Mouse (Mus musculus) testis, postnatal 14 days (tissue): ENCODE results near the gene Kcnq1.

ENCODE experiments used
- DNase-seq: peaks from one replicate; pipeline ENCODE4 v3.0.0; 2021; ENCODE audit warnings: low spot score

Gene Kcnq1

GRCm38 (mm10) chr7:143093847-143094246 is 12.3 kb upstream of the Kcnq1 start:
- no peak for DNase-seq

- peak; percentile 27 for DNase-seq
Measured at GRCm38 (mm10) chr7:143094592-143095553, 11.3 kb upstream of the Kcnq1 start, which contains the start of gene Trpm5. Gene Trpm5 (minus strand): TSS chr7:143094642.

GRCm38 (mm10) chr7:143095554-143095907 is 10.6 kb upstream of the Kcnq1 start:
- DNase-seq = no peak

GRCm38 (mm10) chr7:143100759-143101158 is 5.4 kb upstream of the Kcnq1 start:
- no peak for DNase-seq

- peak; percentile 31 for DNase-seq
Measured at GRCm38 (mm10) chr7:143105258-143105897, 784 bp upstream of the Kcnq1 start.

GRCm38 (mm10) chr7:143106672-143107465 is 707 bp downstream of the Kcnq1 start:
- DNase-seq = peak; percentile 35

GRCm38 (mm10) chr7:143108200-143108599 is 2.0 kb downstream of the Kcnq1 start:
- no peak for DNase-seq

GRCm38 (mm10) chr7:143108996-143109660 is 3.0 kb downstream of the Kcnq1 start:
- DNase-seq = no peak

GRCm38 (mm10) chr7:143109696-143110095 is 3.5 kb downstream of the Kcnq1 start:
- no peak for DNase-seq

- no peak for DNase-seq
Measured at GRCm38 (mm10) chr7:143110803-143111202, 4.6 kb downstream of the Kcnq1 start.

- DNase-seq = no peak
Measured at GRCm38 (mm10) chr7:143111719-143112118, 5.6 kb downstream of the Kcnq1 start.

GRCm38 (mm10) chr7:143112395-143112794 is 6.2 kb downstream of the Kcnq1 start:
- no peak for DNase-seq

- DNase-seq = no peak
Measured at GRCm38 (mm10) chr7:143114773-143115172, 8.6 kb downstream of the Kcnq1 start.

- DNase-seq = no peak
Measured at GRCm38 (mm10) chr7:143116521-143116920, 10.4 kb downstream of the Kcnq1 start.

- no peak for DNase-seq
Measured at GRCm38 (mm10) chr7:143119407-143119806, 13.2 kb downstream of the Kcnq1 start.

- no peak for DNase-seq
Measured at GRCm38 (mm10) chr7:143119826-143120225, 13.7 kb downstream of the Kcnq1 start.

- no peak for DNase-seq
Measured at GRCm38 (mm10) chr7:143122191-143122590, 16.0 kb downstream of the Kcnq1 start.

GRCm38 (mm10) chr7:143123876-143124669 is 17.9 kb downstream of the Kcnq1 start:
- DNase-seq = no peak

GRCm38 (mm10) chr7:143124902-143125301 is 18.7 kb downstream of the Kcnq1 start:
- DNase-seq = no peak

GRCm38 (mm10) chr7:143132815-143133214 is 26.7 kb downstream of the Kcnq1 start:
- DNase-seq = no peak

- DNase-seq = no peak
Measured at GRCm38 (mm10) chr7:143136125-143136524, 30.0 kb downstream of the Kcnq1 start.
